Mouse (Mus musculus) mesoderm, embryonic 11.5 days (tissue): ENCODE results near the gene Hcrtr1.
A peak's percentile ranks its signal among the peaks of the same experiment; 100 is the strongest.

Experiments
- DNase-seq: peaks from one replicate; pipeline ENCODE4 v3.0.0-alpha.2; 2012; ENCODE audit warnings: low read depth, low spot score

The Hcrtr1 gene

DNA sequence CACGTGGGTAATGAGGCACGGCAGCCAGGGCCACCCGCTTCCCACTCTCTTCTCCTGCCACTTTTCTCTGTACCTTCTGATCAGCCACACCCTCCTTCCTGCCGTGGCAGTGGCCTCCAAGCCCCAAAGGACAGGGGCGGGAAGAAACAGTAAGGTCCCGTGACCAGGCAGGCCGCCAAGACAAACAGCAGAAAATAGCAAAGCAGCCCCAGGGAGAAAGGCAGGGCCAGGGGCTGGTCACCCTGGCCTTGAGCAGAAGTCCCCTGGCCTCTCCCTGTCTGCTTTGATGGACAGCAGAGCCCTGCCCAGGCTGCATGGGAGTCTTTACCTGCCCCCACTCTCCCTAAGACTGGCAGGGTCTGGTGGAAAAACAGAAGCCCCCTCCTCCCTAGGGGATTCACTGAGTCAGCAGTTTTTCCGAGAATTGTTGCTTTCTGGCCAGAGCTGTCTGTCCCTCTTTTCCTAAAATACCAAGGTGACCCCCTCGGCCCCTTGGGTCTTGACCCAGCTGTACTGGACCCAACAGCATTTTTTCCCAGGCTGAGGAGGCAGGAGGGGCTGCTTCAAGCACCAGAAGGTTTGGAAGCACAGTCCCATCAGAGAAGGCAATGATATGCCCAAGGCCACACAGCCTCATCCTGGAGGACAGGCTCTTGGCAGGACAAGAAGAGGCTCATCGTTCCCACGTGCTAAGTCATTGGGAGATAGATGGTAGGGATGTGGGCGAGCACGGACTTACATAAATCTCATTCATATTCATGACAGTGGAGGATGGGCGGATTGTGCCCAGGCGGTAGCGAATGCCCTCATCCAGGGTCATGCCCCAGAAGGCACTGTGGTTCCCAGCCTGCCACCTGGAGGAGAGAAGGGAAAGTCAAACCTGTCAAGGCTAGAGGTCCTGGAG, 29.4 kb upstream of the Hcrtr1 start:
- no peak for DNase-seq

DNA sequence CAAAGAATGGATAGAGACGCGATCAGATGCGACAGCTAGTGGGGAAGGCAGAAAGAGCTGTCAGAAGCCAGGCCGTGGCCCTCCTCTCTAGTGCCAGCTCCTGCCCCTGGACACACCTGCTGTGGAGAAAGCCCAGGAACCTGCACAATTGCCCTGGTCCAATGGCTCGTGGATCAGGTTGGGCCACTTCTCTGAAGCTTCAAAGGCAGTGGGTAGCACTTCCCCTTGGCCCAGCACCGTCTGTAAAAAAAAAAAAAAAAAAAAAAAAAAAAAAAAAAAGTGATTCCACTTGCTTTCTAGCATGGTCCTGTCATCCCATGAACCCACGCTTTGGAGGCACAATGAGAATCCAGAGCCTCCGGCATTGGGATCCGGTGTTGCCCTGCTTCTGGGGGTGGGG, 28.7 kb upstream of the Hcrtr1 start:
- DNase-seq = no peak

DNA sequence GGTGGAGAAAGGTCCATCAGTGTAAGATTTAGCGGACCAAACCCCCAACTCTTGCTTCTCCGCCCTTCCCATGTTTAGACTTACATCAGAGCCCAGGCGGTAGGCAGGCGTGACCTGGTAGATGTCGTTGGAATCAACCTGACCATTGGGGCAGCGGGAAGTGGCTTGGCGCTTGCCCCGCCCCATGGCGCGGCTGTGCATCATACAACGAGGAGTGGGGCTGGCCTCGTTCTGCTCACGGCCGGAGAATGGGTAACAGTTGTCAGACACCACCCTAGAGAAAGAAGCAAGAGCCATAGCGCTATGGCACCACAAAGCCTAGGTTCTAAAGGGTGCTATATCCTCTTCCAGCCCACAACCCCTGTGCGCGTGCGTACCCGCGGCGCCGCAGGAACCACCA, 28.2 kb upstream of the Hcrtr1 start:
- DNase-seq = no peak

DNA sequence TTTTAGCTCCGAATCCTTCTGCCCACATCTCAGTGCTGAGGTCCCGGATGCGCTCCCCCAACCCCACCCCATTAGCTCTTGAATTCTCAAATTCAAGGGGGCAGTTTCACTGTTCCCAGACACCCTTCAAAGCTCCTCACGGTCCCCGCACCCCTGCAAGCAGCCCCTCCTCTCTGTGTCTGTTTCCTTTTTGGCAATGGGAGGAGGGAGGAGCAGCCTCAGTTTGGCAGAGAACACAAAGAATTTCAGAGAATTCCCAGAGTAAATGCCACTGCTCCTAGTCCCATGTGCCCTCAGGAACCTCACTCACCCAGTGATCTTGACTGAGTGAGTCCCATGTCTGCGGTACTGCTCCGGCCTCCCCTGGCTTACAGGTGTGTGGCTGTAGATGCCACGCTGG, 27.4 kb upstream of the Hcrtr1 start:
- no peak for DNase-seq

DNA sequence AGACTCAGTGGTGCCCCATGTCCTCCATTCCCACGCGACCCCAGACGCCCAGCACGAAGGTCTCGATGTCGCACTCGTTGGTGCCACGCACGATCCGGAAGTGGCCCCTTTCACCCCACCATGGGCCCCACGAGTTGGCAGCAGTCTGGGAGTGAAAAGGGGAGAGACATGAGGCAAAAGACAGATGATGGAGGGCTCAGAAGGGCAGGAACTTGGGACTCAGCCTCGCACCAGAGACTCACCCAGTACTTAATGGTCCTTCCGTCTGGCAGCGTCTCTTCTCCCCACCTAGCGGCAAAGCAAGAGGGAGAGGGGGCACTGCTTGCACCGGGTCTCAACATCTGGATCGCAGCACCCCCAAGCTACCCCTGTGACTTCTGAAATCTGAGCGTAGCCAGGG, 26.9 kb upstream of the Hcrtr1 start:
- no peak for DNase-seq

DNA sequence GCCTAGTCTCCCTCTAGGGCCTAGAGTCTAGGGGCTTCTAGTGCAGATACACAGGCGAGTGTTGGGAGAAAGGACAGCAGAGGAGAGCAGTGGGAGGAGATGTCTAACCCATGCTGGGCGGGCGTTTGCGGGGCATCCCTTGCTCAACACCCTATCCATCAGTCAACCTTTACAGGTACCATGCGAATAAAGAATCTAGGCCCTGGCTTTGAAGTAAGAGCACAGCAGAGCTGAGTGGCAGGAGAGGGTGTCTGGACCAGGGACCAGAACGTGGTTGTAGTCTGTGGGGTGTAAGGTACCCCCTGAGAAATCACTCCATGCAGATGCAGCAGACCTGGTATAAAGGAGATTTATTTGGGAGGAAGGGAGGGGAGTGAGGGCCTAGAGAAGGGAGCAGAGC, 25.0 kb upstream of the Hcrtr1 start:
- DNase-seq = no peak

DNA sequence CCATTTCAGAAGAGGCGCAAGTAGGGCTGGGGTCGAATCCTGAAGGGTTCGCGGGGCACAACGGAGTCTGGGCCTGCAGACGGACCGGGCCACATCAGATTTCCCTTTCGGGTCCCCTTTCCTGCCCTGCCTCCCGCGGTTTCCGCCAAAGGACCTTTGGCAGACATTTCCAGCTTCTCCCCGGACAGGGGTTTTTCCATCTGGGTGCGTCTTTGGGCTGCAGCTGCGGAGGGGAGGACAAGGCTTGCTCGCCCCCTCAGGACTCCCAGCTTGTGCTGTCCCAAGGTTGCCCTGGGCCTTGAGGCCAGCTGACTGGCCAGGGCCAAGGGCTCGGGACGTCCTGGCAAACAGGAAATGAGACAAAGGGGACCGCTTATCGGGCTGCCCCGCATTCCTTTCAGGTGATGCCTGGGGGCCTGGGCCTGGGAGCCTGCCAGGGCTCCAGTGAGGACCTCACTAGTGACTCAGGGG, 24.3 kb upstream of the Hcrtr1 start:
- no peak for DNase-seq

DNA sequence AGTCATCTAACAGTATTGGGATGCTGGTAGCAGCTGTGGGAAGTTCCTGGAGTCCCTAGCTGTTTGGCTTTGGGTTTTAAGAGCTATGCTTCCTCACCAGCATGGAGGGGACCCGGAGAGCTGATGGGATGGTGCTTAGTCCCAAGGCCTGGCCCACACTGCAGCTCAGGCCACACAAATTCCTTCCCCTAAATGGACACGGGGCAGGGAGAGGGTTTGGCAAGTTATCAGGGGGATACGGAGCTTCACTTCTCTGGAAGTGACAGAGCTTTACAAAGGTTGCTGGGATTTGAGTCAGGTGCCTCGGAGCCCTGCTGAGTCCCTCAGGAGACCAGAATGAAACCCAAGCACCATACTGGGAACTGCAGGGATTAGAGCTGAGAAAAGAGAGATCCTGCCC, 22.2 kb upstream of the Hcrtr1 start:
- DNase-seq = no peak

DNA sequence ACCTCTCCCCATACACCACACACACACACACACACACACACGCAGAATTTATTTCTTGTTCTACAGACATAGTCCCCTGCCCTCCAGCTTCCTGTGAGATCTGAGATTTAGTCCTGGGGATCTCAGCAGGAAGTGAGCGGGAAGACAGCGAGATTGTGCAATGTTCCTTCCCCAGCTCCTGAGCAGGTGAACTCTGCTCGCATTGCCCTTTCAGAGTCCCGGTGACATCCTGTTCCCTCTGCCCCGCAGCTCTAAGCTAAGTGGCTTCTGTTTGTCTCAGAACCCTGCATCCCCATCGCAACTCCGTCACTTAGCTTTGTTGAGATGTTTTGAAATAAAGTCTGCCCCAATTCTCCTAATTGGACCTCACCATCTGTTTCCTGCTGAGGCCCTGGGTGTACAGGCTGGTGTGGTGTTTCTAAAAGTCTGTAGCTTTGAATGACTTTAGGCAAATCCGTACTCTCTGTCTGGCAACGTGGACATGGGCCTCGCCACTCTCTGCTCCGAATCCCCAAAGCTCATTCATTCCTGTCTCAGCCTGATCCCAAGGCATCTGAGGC, 17.7 kb upstream of the Hcrtr1 start:
- no peak for DNase-seq

DNA sequence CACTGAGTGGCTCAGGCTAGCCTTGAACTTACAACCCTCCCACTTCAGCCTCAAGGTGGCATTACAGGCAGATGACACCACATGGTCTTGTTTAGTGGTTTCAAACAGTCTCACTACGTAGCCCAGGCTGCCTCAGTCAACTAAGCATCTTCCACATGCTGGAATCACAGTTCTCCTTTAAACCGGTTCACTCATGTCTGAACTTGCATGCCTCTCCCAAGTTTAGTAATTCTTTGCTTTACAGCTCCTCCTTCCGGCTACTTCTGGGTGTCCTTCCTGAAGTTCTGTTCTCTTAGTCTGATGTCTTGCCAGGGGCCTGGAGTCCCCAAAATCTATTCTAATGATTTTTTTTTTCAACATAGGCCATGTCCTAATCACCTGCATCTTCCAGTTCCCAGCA, 15.1 kb upstream of the Hcrtr1 start:
- no peak for DNase-seq

DNA sequence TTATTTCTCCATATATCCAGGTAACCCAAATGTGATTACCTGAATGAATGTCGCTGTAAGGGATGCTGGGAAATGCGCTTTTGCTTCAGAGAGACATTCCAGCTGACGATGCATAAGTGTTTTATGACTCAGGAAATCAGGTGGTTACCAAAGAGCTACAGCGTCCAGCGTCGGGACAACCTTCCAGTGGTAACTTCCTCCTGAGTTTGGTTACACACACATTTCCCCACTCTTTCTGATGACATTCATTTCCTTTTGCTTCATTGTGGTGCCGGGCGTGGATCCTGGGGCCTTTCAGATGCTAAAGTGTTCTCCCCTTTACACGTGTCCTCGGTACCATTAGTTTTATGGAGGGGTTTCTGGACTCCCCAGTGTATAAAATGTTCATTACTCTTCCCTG, 9.2 kb upstream of the Hcrtr1 start:
- DNase-seq = no peak

DNA sequence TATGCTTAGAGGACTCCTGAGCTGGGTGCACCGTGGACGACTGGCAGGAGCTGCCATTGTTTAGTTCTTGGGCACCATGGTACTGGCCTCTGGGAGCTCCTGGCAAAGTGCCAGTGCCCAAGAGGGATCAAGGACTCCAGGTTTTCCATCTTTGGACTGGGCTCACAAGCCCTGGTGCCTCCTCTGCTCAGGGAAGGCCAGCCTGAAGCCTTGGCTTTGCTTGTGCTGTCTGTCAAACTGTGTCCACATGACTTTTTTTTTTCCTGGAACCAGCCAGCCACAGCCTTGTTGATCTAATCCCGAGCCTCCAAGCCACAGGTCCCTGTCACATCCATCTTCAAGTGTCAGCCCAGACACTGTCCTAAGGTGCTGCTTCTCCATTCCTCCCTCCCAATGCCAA, 2.6 kb upstream of the Hcrtr1 start:
- no peak for DNase-seq

DNA sequence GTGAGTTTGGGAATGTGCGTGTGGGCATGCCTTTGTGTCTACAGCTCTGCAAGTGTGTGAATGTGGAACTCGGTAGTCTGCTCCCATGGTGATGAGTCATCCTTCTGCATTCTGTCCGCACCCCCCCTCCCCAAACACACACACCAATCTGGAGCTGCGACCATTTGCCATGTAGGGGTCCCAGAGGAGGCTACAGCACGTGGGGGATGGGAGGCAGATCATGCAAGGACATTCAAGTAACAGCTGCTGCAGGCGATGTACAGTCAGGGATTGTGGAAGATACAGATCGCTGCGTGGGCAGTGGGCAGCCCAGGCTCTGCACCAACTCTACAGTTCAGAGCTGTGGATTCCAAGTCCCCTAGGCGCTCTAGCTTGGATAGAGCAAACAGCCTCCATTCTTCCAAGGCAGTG, 1.8 kb upstream of the Hcrtr1 start:
- peak; percentile 34 for DNase-seq

DNA sequence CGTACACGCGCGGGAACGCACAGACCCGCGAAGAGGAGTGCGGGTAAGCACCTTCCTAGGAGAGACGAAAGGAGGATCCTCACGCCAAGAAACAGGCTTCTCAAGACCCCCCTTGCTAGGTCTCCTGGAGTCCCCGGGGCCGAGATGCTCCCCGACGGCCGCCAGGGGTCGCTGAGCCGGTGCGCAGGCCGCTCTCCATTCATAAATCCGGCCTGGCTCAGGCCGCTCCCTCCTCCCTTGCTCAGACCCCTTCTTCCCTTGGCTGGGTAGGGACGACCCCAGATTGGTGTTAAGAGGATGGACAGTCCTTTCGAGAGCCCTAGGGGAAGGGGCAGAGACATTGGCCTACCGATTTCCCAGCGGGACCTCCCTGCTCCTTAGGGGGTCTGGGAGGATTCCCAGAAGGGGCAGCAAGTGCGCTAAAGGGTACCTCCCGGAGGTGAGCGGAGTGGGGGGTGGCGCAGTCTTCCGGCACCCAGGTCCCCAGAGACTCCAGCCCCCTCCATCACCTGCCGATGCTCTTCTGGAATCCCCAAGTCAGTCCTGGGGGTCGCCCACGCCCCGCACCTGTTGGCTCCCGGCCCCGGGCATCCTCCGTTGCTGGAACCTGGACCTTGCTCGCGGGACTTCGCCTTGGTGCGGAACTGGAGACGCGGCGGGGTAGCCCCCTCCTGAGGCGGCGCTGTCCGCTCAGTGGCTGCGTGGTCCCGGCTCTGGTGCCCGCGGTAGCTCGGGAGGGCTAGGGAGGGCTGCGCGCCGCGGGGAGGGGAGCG, 532 bp downstream of the Hcrtr1 start:
- peak; percentile 87 for DNase-seq

DNA sequence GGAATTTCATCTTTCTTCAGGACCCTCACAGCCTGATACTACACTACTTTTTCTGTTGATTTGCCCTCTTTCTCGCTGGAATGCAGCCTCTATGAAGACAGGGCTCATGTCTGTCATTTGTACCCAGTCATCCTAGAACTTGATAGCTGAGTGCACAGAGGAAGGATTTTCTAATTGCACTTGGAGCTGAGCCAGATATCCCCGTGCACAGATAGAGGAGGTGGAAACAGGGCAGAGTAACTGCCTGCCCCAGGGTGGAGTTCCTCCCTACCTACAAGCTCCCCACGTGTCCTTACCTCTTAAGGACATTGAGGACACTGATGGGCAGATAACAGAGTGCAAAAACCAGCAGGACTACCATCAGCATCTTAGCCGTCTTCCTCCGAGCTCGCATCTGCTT, 5.8 kb downstream of the Hcrtr1 start:
- DNase-seq = no peak

DNA sequence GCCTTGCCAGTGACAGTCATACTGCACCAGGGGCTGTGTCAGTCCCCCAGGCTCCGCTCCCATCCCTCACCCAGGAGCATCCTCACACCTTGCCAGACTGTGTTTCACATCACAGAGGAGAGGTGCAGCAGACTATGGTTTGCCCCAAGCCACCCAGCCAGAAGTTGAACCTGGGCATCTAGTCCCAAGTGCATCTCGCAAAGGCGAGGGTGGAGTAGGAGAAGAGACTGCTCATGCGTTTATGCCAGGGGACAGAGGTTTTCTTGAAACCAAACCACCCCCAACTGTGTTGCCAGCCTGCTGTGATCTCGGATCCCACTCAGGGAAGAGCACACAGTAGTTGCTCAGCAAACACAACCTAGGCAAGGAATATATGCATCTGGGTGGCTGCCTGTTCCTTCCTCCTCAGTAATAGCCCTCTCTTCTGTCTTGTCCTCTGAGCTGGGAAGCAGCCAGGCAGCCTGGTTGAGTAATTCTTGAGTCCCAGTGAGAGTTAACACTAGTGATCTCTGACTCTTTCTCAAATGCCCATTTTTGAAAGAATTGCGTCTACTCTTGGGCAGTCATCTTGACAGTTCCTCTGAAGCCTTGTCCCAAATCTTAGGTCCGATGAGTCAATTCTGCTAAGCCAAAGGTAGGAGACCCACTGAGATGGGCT, 7.6 kb downstream of the Hcrtr1 start:
- no peak for DNase-seq

DNA sequence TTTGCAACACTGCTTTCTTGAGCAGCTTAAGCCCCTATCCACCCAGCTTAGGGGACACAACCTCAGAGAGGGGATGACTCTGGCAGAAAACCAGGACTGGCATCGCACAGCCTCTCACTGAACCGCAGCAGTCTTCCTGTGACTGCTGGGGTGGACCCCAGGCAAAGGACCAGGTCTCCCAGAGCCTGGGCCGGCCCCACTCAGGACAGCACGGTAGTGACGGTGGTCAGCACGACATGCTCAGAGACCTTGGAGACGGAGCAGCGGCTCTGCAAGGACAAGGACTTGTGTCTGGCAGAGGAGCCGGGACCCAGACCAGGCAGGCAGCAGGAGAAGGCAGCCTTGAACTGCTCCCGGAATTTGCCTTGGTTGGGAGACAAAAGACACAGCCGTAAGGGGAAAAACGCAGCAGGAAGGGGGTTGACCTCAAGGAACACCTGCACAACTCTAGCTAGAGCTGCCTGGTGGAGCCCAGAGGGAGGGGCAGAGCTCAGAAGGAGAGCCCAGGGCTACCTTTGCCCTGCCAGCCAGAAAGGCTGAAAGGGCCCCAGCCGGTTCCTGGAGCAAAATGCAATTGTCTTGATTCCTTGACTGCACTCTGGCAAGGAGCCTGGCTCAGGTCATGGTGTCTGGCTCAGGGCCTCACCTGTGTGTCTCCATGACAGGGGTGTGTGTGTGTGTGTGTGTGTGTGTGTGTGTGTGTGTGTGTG, 8.4 kb downstream of the Hcrtr1 start:
- DNase-seq = no peak

DNA sequence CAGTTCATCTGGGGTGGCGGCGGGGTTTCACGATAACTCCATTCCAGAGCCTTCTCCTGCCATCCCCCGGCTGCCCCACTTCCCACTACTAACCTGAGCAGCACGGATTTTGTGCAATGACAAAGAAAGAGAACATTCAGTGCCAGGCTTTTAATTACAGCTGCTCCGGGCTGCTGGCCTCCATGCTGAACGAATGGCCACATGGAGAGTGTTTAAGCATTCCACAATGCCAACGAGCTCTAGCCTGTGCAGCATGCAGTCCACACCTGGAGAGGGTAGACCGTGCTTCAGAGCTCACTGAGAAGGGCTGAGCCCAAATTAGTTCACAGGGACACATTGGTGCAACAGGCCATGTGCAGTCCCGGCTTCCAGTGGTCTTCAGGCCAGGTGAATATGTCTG, 9.1 kb downstream of the Hcrtr1 start:
- DNase-seq = no peak

DNA sequence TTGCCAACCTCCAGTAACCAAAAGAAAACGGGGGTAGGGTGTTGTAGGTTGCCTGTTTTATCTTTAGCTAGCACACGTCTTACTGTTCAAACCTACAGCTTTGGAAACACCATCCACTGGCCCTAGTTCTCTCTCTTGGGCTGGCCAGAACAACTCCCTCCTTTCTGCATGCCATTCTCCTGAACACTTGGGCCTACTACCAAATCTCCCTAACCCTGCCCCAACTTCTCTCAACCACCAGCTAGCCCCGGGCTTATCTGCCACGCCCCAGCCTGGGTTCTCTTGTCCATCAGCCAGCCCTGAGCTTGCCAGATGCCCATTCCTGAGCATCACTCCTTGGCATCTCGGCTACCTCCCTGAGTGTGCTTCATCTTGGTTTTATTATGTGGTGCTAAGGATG, 10.3 kb downstream of the Hcrtr1 start:
- DNase-seq = no peak

DNA sequence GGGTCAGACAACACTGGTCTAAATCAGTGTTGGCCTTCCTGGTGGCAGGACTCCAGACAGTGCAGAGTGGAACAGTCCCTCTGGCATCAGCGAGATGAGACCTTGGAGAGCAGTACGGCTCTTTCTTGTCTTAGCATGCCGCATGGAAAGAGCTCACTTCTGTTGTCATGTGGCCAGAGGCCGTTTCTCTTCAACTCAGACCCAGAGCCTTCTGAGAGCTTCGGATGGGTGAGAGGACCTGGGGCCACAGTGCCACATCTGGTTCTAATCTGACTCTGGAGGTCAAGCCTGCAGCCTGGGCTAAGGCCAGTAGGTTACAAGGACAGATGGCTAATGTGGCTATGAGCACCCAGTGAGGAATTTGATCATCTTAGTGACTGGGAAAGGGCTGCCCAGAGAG, 13.2 kb downstream of the Hcrtr1 start:
- no peak for DNase-seq

DNA sequence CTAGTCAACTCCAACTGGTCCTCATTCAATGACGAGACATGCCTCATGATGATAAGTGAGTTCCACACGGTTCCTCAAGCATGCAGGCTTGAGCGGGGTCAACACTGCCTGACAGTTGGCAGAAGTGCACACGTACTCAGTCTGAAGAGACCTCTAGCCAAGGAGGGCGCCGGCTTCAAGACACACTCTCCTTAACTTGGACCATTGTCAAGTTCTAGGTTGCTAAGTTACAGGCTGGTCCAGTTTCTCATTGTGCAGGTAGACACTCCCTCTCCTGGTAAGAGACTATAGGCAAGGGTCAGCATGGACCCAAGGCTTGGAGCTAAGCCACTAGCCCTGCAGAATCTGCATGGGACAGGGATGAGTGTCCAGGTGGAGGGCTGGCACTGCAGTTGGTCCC, 14.0 kb downstream of the Hcrtr1 start:
- no peak for DNase-seq
